Mouse (Mus musculus): ENCODE measurements at regions not wholly inside any gene's neighbourhood (a gene's known extent, or its start where the extent isn't known, plus 50 kb on each side); places are given as distances from the start of the nearest gene placed in this dataset.

DNA sequence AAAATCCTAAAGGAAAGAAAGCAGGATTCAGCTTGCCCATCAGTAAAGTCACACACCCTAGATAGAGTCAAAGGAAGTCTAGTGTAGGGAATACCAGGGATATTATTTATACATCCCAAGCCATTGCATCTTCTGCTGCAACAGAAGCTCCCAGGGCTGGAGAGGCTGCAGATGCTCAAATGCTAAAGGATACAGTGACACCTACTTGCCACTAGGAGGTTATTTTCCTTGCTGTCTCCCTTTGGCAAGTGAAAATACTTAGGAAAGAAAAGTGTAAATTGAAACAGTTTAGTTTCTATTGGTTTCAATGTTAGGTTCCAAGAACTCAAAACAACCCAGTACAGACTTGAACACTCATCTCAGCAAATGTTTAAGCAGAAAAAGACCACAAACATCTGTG, 68.4 kb upstream of the Cp start:
- no peak for DNase-seq
- no peak overlapping the region for H3K4me3 ChIP-seq (ENCODE audit: low read depth, low read length)
- no peaks in the 10 kb centered on the region for H3K36me3 ChIP-seq (replicated peaks; ENCODE audit: insufficient read depth, low read length)
- H3K9ac ChIP-seq (replicated peaks) = no peak overlapping the region
- no peak overlapping the region for H3K27ac ChIP-seq (ENCODE audit: low read depth)
- no peak overlapping the region for H3K4me2 ChIP-seq (ENCODE audit: low read depth, low read length)
- no peaks in the 10 kb centered on the region for H3K27me3 ChIP-seq (ENCODE audit: insufficient read depth, low read length)
- no peaks in the 10 kb centered on the region for H3K9me3 ChIP-seq (ENCODE audit: low read length)
- no peak for ATAC-seq
- no peaks in the 10 kb centered on the region for H3K4me1 ChIP-seq (ENCODE audit: insufficient read depth)
- no peak for TF ChIP-seq EP300 (IDR thresholded peaks at IDR 0.05; ENCODE audit: low read depth)
- TF ChIP-seq CTCF (IDR thresholded peaks at IDR 0.05; ENCODE audit: low read depth) = 0 out of 2 replicates have a peak, but pooled peaks have one; percentile 13

DNA sequence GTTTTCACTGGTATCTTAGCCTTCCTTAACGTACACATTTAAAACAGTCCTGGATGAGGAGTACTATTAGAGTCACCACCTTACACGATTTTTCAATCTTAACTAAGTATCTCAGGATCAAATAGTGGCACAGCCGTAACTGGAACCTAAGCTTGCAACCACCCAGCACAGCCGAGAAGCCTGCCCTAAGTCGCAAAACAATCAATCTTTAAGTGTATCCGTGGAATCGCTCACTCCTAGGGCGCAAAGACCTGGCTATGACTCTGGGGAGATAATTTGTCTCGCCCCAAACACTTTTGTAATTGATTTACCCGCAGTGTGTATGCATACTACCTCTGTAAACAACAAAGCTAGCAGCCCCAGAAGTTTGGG, 62.6 kb upstream of the Cp start:
- H3K36me3 ChIP-seq (replicated peaks; ENCODE audit: insufficient read depth, low read length) = no peaks in the 10 kb centered on the region
- WGBS (ENCODE audit: insufficient replicate concordance) = 5% methylated on average over 10 of the region's 10 CpGs
- H3K27me3 ChIP-seq (ENCODE audit: insufficient read depth, low read length) = no peaks in the 10 kb centered on the region
- no peaks in the 10 kb centered on the region for H3K9me3 ChIP-seq (ENCODE audit: low read length)
- H3K4me3 ChIP-seq (ENCODE audit: low read depth, low read length) = peak overlapping the region; percentile 75
- H3K4me2 ChIP-seq (ENCODE audit: low read depth, low read length) = peak overlapping the region; percentile 79
- ATAC-seq = no peak
- DNase-seq = no peak
- H3K9ac ChIP-seq (replicated peaks) = peak overlapping the region; percentile 57
- peaks cover 20% of the 10 kb centered on the region for H3K4me1 ChIP-seq (ENCODE audit: insufficient read depth)
- TF ChIP-seq CTCF (IDR thresholded peaks at IDR 0.05; ENCODE audit: low read depth) (no peak), EP300 (IDR thresholded peaks at IDR 0.05; ENCODE audit: low read depth) (no peak)
- no peak overlapping the region for H3K27ac ChIP-seq (ENCODE audit: low read depth)

- H3K27ac ChIP-seq (ENCODE audit: low read depth) = peak overlapping the region; percentile 76
- ATAC-seq = peak; percentile 96
Measured at GRCm38 (mm10) chr3:19894630-19895578, 62.0 kb upstream of the Cp start.

GRCm38 (mm10) chr3:19895755-19896154, 61.1 kb upstream of the Cp start:
- Histone ChIP-seq H3K4me3 (ENCODE audit: low read depth, low read length) (peak overlapping the region; percentile 75), H3K9ac (replicated peaks) (peak overlapping the region; percentile 70), H3K36me3 (replicated peaks; ENCODE audit: insufficient read depth, low read length) (no peaks in the 10 kb centered on the region), H3K4me2 (ENCODE audit: low read depth, low read length) (peak overlapping the region; percentile 79), H3K4me1 (ENCODE audit: insufficient read depth) (peaks cover 20% of the 10 kb centered on the region), H3K27me3 (ENCODE audit: insufficient read depth, low read length) (no peaks in the 10 kb centered on the region), H3K27ac (ENCODE audit: low read depth) (peak overlapping the region; percentile 76; the same call in 1 of the 2 replicates), H3K9me3 (ENCODE audit: low read length) (no peaks in the 10 kb centered on the region)
- 31% methylated on average over 5 of the region's 5 CpGs for WGBS (ENCODE audit: insufficient replicate concordance)
- DNase-seq (no peak), ATAC-seq (no peak)
- TF ChIP-seq CTCF (IDR thresholded peaks at IDR 0.05; ENCODE audit: low read depth) (no peak), EP300 (IDR thresholded peaks at IDR 0.05; ENCODE audit: low read depth) (no peak)

More at GRCm38 (mm10) chr3:19894630-19895578, 62.0 kb upstream of the Cp start:
- Histone ChIP-seq H3K9ac (replicated peaks) (peak overlapping the region; percentile 70), H3K9me3 (ENCODE audit: low read length) (no peaks in the 10 kb centered on the region), H3K4me1 (ENCODE audit: insufficient read depth) (peaks cover 20% of the 10 kb centered on the region), H3K4me3 (ENCODE audit: low read depth, low read length) (peak overlapping the region; percentile 75), H3K27me3 (ENCODE audit: insufficient read depth, low read length) (no peaks in the 10 kb centered on the region), H3K36me3 (replicated peaks; ENCODE audit: insufficient read depth, low read length) (no peaks in the 10 kb centered on the region), H3K4me2 (ENCODE audit: low read depth, low read length) (peak overlapping the region; percentile 79)
- under 1% methylated on average over 67 of the region's 68 CpGs for WGBS (ENCODE audit: insufficient replicate concordance)
- TF ChIP-seq CTCF (IDR thresholded peaks at IDR 0.05; ENCODE audit: low read depth) (peak; percentile 89), EP300 (IDR thresholded peaks at IDR 0.05; ENCODE audit: low read depth) (peak; percentile 56; the same call in 1 of the 2 replicates)
- DNase-seq = peak; percentile 93

DNA sequence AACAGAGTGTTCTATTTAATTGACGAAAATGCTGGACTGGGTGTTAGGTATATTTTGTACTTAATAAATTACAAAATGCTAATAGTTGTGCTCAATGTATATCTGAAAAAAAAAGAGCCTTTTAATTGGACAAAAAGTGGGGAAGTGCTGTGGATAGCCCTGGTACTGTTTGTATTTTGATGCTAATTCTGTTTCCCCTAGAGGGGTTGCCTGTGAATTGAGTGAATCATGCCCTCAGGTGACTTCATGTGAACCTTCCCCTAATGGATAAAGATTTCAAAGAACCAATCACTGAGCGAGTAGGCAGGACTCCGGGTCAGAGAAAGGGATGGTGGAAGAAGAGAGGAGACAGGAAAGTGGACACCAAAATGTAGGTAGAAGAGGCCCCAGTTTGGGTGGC, 59.7 kb upstream of the Cp start:
- 0 out of 2 replicates have a peak overlapping the region, but pooled peaks have one; percentile 79 for H3K4me2 ChIP-seq (ENCODE audit: low read depth, low read length)
- ATAC-seq = no peak
- H3K4me3 ChIP-seq (ENCODE audit: low read depth, low read length) = no peak overlapping the region
- H3K36me3 ChIP-seq (replicated peaks; ENCODE audit: insufficient read depth, low read length) = no peaks in the 10 kb centered on the region
- TF ChIP-seq EP300 (IDR thresholded peaks at IDR 0.05; ENCODE audit: low read depth) (no peak), CTCF (IDR thresholded peaks at IDR 0.05; ENCODE audit: low read depth) (no peak)
- 81% methylated on average over 3 of the region's 3 CpGs for WGBS (ENCODE audit: insufficient replicate concordance)
- no peaks in the 10 kb centered on the region for H3K9me3 ChIP-seq (ENCODE audit: low read length)
- no peak overlapping the region for H3K27ac ChIP-seq (ENCODE audit: low read depth)
- peaks cover 20% of the 10 kb centered on the region for H3K4me1 ChIP-seq (ENCODE audit: insufficient read depth)
- DNase-seq = no peak
- no peak overlapping the region for H3K9ac ChIP-seq (replicated peaks)
- no peaks in the 10 kb centered on the region for H3K27me3 ChIP-seq (ENCODE audit: insufficient read depth, low read length)

- ATAC-seq = peak; percentile 54
- no peak for TF ChIP-seq CTCF (IDR thresholded peaks at IDR 0.05; ENCODE audit: low read depth)
- TF ChIP-seq EP300 (IDR thresholded peaks at IDR 0.05; ENCODE audit: low read depth) = no peak
- no peak overlapping the region for H3K4me3 ChIP-seq (ENCODE audit: low read depth, low read length)
- no peak overlapping the region for H3K4me2 ChIP-seq (ENCODE audit: low read depth, low read length)
- no peaks in the 10 kb centered on the region for H3K9me3 ChIP-seq (ENCODE audit: low read length)
- H3K36me3 ChIP-seq (replicated peaks; ENCODE audit: insufficient read depth, low read length) = no peaks in the 10 kb centered on the region
- WGBS (ENCODE audit: insufficient replicate concordance) = 70% methylated on average over 3 of the region's 3 CpGs
- H3K27me3 ChIP-seq (ENCODE audit: insufficient read depth, low read length) = no peaks in the 10 kb centered on the region
- H3K9ac ChIP-seq (replicated peaks) = no peak overlapping the region
- H3K27ac ChIP-seq (ENCODE audit: low read depth) = no peak overlapping the region
- peaks cover 3% of the 10 kb centered on the region; the same call in 1 of the 2 replicates for H3K4me1 ChIP-seq (ENCODE audit: insufficient read depth)
- DNase-seq = no peak
Measured at GRCm38 (mm10) chr3:19902226-19902625, 54.6 kb upstream of the Cp start.

Measured in liver, postnatal 0 days (tissue).